Mouse (Mus musculus): ENCODE data around the gene Hpse2.
A peak's percentile ranks its signal among the peaks of the same experiment; 100 is the strongest.
"Not testable (repeated sequence)": the region's sequence is repeated elsewhere in the genome, so short reads cannot be mapped to it uniquely, and the experiment has no call there.

Gene Hpse2

DNA sequence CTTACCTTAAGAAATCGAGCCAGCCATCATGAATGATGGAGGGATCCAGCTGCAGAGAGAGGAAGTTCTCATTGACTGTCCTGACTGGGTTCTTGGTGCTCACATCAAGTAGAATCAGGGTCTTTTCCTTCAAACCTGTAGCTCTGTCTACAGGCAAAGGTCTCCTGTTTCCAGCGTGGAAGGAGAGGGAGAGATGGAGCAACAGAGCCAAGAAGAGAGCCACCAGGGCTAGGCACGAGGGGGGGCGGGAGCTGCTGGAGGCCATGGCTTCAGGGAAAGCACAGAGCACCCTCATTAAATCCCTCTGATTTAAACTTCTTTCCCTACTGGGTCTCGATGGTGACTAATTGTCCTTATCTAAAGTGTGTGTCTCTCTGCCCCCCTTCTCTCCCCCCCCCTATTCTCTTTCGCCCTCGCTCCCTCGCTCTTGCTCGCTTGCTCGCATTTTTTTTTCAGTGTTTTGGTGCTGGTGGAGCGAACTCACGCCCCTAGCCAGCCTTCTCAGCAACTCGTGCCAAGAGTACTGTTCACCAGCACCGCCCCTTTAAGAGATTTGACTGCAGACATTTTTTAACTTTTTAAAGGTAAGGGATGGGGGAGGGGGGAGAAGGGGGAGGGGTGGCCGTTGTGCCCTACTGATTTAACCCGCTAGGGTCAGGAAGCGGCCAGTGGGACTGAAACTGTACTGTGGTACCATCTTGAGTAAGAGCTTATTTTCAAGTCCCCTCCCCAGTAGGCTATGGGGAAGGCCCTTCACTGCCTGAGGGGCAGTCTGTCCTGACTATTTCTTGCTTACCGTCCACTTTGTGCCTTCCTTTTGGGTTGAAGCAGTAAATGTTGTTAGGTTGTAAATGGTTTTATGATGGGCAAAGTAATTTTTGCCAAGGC is at the start of gene Hpse2:
Gene Hpse2, minus strand, starts transcription at position 339 of the 888 bp plus-strand sequence.
- peak; percentile 29 for DNase-seq (ENCODE audit: low read depth, low spot score)

GRCm38 (mm10) chr19:43427446-43428224 is 39.5 kb upstream of the Hpse2 start:
- DNase-seq (ENCODE audit: low read depth, low spot score) = no peak

DNA sequence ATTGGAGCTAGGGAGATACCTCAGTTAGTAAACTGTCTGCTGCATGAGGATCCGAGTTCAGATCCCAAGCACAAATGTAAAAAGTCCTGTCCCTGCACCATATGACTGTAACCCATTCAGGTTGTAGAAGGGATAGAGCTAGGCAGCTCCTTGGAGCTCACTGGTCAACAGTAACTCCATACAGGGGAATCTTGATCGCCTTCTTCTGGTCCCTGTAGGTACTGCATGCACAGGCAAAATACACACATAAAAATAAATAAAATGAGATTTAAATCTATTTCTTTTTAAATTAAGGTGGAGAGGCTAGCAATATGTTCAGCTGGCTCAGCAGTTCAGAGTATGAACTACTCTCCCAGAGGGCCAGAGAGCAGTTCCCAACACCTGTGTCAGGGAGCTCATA is 35.9 kb upstream of the Hpse2 start:
- no peak for DNase-seq (ENCODE audit: low read depth, low spot score)

- DNase-seq (ENCODE audit: low read depth, low spot score) = no peak
Measured at GRCm38 (mm10) chr19:43420506-43420905, 32.4 kb upstream of the Hpse2 start.

DNA sequence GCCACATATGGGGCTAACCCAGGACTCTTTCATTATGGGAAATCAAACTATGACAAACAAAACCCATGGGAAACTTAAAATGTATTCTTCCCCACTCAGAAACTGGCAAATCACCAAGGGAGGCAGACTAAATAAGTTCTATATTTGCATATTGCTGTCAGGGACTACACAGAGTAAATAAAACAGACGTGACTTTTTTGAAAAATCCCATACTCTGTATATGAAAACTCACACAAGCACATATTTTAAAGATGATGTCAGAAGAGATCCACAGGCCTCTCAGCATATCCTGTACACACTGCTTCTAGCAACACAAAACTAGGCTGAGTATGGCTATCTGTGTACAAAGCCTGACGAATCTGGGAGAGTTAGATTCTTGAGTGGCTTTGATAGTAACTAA is 27.4 kb upstream of the Hpse2 start:
- no peak for DNase-seq (ENCODE audit: low read depth, low spot score)

DNA sequence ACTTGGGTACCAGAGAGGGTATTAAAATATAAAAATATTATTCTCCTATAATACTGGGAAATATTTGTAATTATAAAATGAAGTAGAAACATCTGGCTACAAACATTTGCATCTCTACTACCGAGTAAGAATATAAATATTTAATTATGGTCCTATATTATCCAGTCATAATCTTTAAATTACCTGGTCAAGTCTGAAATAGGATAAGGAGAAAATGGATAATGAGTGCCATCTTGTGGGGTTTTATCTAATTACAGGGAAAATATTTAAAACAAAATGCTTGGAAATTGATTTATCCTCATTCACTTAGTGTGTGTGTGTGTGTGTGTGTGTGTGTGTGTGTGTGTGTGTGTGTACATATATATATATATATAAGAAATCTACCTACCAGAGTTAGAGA is 19.0 kb upstream of the Hpse2 start:
- no peak for DNase-seq (ENCODE audit: low read depth, low spot score)

GRCm38 (mm10) chr19:43396327-43396726 is 8.2 kb upstream of the Hpse2 start:
- peak; percentile 71 for DNase-seq (ENCODE audit: low read depth, low spot score)

DNA sequence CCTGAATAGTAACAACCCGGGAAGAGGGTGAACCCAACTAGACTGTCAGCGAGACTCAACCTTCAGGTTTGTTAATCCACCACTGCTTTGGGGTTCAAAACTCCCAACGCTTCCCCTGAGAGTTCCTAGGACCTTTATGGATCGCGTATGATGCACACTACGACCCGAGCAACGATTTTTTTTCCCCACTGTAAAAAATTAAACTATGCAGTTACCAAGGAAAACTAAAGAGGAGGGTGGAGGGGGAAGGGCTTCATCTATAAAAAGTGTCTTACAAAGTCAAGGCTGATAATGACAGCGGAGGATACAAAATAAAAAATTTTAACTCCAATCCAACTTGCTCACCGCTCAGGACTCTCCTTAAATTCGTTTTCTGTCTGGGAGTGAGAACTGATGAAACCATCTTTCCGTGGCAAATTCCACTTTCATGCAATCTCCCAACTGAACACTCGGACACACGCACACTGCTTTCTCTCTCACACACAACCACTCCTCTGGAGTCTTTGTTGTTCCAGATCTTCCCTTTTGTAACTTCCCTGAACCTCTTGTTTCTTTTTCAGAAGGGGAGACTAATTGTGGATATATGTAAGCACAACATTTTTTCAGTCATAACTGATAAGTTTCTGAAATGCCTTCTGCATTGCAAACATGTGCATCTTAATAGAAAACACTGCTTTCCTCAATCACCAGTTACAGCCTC is 934 bp downstream of the Hpse2 start:
- peak; percentile 24 for DNase-seq (ENCODE audit: low read depth, low spot score)

GRCm38 (mm10) chr19:43386041-43386952 is 1.9 kb downstream of the Hpse2 start:
- DNase-seq (ENCODE audit: low read depth, low spot score) = peak; percentile 42

DNA sequence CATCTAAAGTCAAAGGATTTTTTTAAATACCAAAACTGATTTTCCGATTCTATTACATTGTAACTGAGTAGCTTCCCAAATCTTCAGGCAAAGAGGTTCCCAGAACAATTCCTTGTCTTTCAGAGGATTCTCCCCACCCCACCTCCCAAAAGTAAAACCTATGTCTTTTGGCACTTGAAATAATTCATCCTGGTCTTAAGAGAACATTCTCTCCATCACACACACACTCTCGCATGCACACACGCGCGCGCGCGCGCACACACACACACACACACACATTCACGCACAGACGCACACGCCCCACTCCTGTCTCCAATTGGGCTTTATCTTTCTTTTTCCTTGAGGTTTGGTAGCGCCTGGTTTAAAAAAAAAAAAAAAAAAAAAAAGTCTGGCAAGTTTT is 2.7 kb downstream of the Hpse2 start:
- peak; percentile 37 for DNase-seq (ENCODE audit: low read depth, low spot score)

- peak; percentile 46 for DNase-seq (ENCODE audit: low read depth, low spot score)
Measured at GRCm38 (mm10) chr19:43384978-43385431, 3.1 kb downstream of the Hpse2 start.

- DNase-seq (ENCODE audit: low read depth, low spot score) = peak; percentile 23
Measured at GRCm38 (mm10) chr19:43384346-43384977, 3.7 kb downstream of the Hpse2 start.

DNA sequence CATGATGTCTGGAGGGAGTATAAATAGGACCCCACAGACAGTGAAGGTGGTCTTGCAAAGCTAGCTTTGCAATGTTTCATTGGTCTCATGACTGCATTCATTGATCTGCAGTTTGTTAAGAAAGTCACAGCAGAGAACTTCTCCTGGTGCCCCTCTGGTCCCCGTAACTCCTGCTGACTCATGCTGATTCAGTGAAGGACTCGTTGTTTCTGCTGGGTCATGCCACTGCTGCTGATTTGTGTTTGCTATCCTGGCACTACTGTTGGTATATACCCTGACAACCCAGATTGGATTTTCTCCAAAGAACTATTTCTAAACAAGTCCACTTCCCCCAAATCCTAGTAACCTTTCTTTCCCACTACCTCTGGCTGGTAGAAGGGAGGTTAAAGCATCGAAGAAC is 29.3 kb downstream of the Hpse2 start:
- DNase-seq (ENCODE audit: low read depth, low spot score) = no peak

DNA sequence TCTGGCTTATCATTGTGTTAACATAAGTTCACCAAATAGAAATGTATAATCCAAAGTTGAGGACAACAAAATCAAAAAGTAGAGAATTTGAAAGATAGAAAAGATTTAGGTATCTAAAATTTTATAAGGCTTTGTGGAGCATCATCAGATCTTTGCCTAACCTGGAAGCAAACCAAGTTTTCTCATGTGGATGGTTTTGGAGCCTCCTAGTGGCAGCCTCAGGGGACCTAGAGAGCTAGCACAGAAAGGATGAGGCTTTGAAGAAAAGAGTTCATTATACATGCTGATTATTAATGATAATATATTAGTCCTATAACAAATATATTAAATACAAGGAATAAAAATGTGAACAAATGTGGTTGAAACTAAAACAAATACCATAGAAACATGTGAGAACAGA is 77.0 kb downstream of the Hpse2 start:
- DNase-seq (ENCODE audit: low read depth, low spot score) = peak; percentile 5

DNA sequence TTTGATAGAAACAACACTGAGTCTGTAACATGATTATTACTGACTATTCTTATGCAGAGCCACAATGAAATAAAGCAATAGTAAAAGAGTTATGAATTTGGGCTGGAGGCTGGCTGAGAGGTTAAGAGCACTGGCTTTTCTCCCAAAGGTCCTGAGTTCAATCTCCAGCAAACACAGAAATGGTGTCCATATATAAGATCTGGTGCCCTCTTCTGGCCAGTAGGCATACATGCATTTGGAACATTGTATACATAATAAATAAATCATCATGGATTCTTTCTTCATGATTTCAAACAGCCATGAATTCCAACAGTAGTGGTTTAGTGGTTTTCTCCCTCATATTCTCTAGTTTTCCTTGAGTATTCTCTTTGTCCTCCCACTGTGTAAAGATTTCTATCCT is 81.4 kb downstream of the Hpse2 start:
- DNase-seq (ENCODE audit: low read depth, low spot score) = no peak

DNA sequence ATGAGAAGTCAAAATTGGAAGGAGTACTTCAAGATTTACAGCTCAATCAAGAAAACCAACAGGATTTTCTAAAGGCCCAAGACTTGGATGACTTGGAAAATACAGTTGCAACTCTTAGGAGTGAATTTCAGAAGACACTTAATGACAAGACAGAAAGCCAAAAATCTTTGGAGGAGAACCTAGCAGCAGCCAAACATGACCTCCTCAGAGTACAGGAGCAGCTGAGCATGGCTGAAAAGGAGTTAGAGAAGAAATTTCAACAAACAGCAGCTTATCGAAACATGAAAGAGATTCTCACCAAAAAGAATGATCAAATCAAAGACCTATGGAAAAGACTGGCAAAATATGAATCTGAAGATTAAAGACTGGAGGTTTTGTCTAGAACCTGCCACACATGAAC is 106.8 kb downstream of the Hpse2 start:
- DNase-seq (ENCODE audit: low read depth, low spot score) = not testable (repeated sequence)

DNA sequence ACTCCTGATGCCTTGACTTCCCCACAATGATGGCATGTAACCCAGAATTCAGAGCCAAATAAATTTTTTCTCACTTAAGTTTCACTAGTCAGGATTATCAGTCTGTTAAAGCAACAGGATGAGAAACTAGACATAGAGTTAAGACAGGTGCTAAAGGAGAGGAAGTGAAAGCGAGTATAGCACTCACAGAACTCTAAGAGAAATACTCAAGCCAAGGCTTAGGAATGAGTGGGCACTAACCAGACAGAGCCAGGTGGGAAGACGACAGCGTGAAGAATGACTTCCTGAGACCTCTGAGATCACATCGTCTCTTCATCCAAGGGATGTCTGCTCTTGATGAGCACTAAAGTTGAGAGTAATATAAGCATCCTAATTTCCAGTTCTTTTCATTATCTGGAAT is 144.2 kb downstream of the Hpse2 start:
- DNase-seq (ENCODE audit: low read depth, low spot score) = no peak

DNA sequence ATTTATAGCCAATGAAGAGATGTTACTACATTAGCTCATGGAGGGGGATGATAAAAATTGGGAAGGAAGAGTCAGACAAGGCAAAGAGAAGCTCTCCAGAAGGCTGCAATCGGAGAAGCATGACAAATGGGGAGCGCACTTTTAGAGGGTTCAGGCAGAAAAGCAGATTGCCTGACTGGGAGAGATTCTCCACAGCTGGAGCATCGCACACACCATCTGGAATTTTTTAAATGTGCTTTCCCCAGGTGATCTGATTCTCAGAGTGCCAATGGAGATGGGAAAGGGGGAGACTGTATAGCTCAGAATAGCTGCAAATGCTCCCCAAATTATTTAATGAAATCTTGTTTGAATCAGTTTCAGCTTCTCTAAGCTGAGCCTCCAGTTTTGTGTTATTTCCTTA is 156.4 kb downstream of the Hpse2 start:
- no peak for DNase-seq (ENCODE audit: low read depth, low spot score)

GRCm38 (mm10) chr19:43193562-43193961 is 194.6 kb downstream of the Hpse2 start:
- peak; percentile 69 for DNase-seq (ENCODE audit: low read depth, low spot score)

DNA sequence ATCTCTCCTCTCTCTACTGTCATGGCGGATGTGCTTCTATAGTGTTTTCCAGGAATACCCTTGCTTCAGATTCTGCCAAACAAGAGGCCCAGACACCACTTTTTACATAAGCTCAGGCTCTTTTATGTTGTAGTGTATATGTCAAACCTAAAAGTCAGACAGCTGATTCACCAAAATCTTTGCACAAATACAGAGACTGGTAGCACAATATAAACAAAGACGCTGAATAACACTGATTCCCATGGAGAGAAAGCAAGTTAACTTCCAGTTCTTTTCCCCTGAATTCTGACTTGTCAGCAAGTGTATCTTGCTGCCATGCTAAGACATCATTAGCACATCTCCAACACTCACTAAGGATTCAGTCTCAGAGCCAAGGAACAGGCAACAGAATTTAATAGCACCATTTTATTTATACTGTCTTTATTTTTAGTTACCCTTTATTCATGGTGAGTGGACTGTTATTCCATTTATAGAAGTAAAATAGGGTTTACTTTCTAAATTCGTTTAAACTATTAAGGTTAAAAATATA is 212.7 kb downstream of the Hpse2 start:
- DNase-seq (ENCODE audit: low read depth, low spot score) = no peak

Data from forelimb bud, embryonic 11.5 days (tissue).